Mouse (Mus musculus): ENCODE results near the gene Prss45. TPM values are rescaled to one million over a fixed set of nuclear protein-coding genes. Genes with fewer than 3 reads are reported as not detected.

Prss45 gene
- total and polyA plus RNA-seq, 3 experiments = not detected

DNA sequence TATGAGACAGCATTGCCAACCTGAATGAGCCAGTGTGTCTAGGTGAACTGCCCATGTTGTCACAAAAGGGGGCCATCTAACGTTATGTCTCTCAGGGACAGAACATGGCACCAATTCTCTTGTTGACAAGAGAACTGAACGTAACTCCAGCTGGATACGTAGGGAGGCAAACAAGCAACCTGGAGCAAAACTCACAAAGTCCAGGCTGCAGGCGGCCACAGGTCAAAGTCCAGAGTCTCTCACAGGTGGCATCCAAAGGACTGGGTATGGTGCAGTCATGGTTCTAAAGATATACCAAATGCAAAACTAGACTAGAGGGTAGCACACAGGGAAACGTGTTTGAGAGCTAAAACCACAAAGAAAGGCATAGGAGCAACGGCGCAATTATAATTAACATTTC is 13.0 kb upstream of the Prss45 start:
- Histone ChIP-seq H3K4me1 (ENCODE audit: control insufficient read depth in 1 of 2, insufficient read depth in 2 of 2, low read length in 2 of 2) (no peaks in the 10 kb centered on the region), H3K27ac (ENCODE audit: control insufficient read depth, low read depth, low read length) (no peak overlapping the region), H3K9ac (ENCODE audit: control insufficient read depth, low read depth, low read length, poor library complexity, severe bottlenecking) (no peak overlapping the region), H3K9me3 (replicated peaks; ENCODE audit: insufficient read depth, low read length) (no peaks in the 10 kb centered on the region), H3K79me2 (ENCODE audit: control insufficient read depth, insufficient read depth, low read length, poor library complexity) (no peaks in the 10 kb centered on the region), H3K36me3 (ENCODE audit: control insufficient read depth in 1 of 2, insufficient read depth in 2 of 2, low read length in 2 of 2) (no peaks in the 10 kb centered on the region), H3K4me3 (ENCODE audit: control insufficient read depth in 1 of 2, insufficient read depth in 1 of 2, low read depth in 2 of 2, low read length in 2 of 2) (no peak overlapping the region), H3K27me3 (ENCODE audit: control insufficient read depth in 1 of 2, insufficient read depth in 2 of 2, low read length in 2 of 2) (peaks cover 0 to 3% of the 10 kb centered on the region in 2 experiments; a peak in 2 of 4 replicates)
- no peak for TF ChIP-seq BHLHE40 (IDR thresholded peaks at IDR 0.05; ENCODE audit: borderline replicate concordance, low read depth, low read length)
- TF ChIP-seq HCFC1 (IDR thresholded peaks at IDR 0.05; ENCODE audit: low read depth, low read length) = no peak
- no peak for TF ChIP-seq KAT2A (conservative IDR thresholded peaks at IDR 0.05; ENCODE audit: low read depth, low read length)
- TF ChIP-seq CTCF (IDR thresholded peaks at IDR 0.05 in 2 of 3, conservative IDR thresholded peaks at IDR 0.05 in 1 of 3; ENCODE audit: control insufficient read depth in 1 of 3, insufficient read depth in 1 of 3, low read depth in 2 of 3, low read length in 3 of 3, poor library complexity in 1 of 3, severe bottlenecking in 1 of 3) = no peak
- TF ChIP-seq POLR2A (IDR thresholded peaks at IDR 0.05; ENCODE audit: control insufficient read depth in 1 of 2, insufficient read depth in 1 of 2, low read depth in 1 of 2, low read length in 2 of 2, poor library complexity in 1 of 2) = no peak
- no peak for TF ChIP-seq MEF2A (IDR thresholded peaks at IDR 0.05; ENCODE audit: extremely low read depth, insufficient replicate concordance, low read depth, low read length, poor library complexity, severe bottlenecking)
- TF ChIP-seq MAX (IDR thresholded peaks at IDR 0.05; ENCODE audit: low read length) = no peak
- TF ChIP-seq GABPA (IDR thresholded peaks at IDR 0.05; ENCODE audit: low read depth, low read length) = no peak
- no peak for TF ChIP-seq E2F4 (IDR thresholded peaks at IDR 0.05; ENCODE audit: borderline replicate concordance, low read depth, low read length)
- no peak for TF ChIP-seq ZKSCAN1 (IDR thresholded peaks at IDR 0.05; ENCODE audit: low read depth, low read length)
- TF ChIP-seq CHD1 (IDR thresholded peaks at IDR 0.05; ENCODE audit: low read depth, low read length) = no peak
- DNase-seq (ENCODE audit: low read depth, low spot score) = no peak

GRCm38 (mm10) chr9:110825426-110825825 is 9.0 kb upstream of the Prss45 start:
- Histone ChIP-seq H3K27ac (ENCODE audit: control insufficient read depth, low read depth, low read length) (no peak overlapping the region), H3K36me3 (ENCODE audit: control insufficient read depth in 1 of 2, insufficient read depth in 2 of 2, low read length in 2 of 2) (no peaks in the 10 kb centered on the region), H3K79me2 (ENCODE audit: control insufficient read depth, insufficient read depth, low read length, poor library complexity) (no peaks in the 10 kb centered on the region), H3K27me3 (ENCODE audit: control insufficient read depth in 1 of 2, insufficient read depth in 2 of 2, low read length in 2 of 2) (peaks cover 0 to 3% of the 10 kb centered on the region in 2 experiments; a peak in 2 of 4 replicates), H3K4me1 (ENCODE audit: control insufficient read depth in 1 of 2, insufficient read depth in 2 of 2, low read length in 2 of 2) (no peaks in the 10 kb centered on the region), H3K9me3 (replicated peaks; ENCODE audit: insufficient read depth, low read length) (no peaks in the 10 kb centered on the region), H3K9ac (ENCODE audit: control insufficient read depth, low read depth, low read length, poor library complexity, severe bottlenecking) (no peak overlapping the region), H3K4me3 (ENCODE audit: control insufficient read depth in 1 of 2, insufficient read depth in 1 of 2, low read depth in 2 of 2, low read length in 2 of 2) (no peak overlapping the region)
- TF ChIP-seq ETS1 (IDR thresholded peaks at IDR 0.05; ENCODE audit: low read depth, low read length) = no peak
- no peak for TF ChIP-seq RCOR1 (IDR thresholded peaks at IDR 0.05; ENCODE audit: low read depth, low read length)
- TF ChIP-seq UBTF (IDR thresholded peaks at IDR 0.05; ENCODE audit: borderline replicate concordance, insufficient read depth, low read depth, low read length) = no peak
- TF ChIP-seq GATA1 (IDR thresholded peaks at IDR 0.05; ENCODE audit: low read depth, low read length) = no peak
- TF ChIP-seq KAT2A (conservative IDR thresholded peaks at IDR 0.05; ENCODE audit: low read depth, low read length) = no peak
- TF ChIP-seq TAL1 (IDR thresholded peaks at IDR 0.05; ENCODE audit: low read length) = no peak
- no peak for TF ChIP-seq ELF1 (IDR thresholded peaks at IDR 0.05; ENCODE audit: low read depth, low read length)
- TF ChIP-seq CHD2 (IDR thresholded peaks at IDR 0.05; ENCODE audit: low read length) = no peak
- TF ChIP-seq MAX (IDR thresholded peaks at IDR 0.05; ENCODE audit: low read length) = no peak
- TF ChIP-seq JUND (IDR thresholded peaks at IDR 0.05; ENCODE audit: low read depth, low read length) = no peak
- no peak for TF ChIP-seq TCF12 (IDR thresholded peaks at IDR 0.05; ENCODE audit: low read depth, low read length)
- TF ChIP-seq ZNF384 (IDR thresholded peaks at IDR 0.05; ENCODE audit: low read depth, low read length) = no peak
- no peak for TF ChIP-seq GABPA (IDR thresholded peaks at IDR 0.05; ENCODE audit: low read depth, low read length)
- no peak for TF ChIP-seq NELFE (IDR thresholded peaks at IDR 0.05; ENCODE audit: low read depth, low read length)
- no peak for DNase-seq (ENCODE audit: low read depth, low spot score)

All from MEL (cell line).